Mouse (Mus musculus) liver, postnatal 0 days (tissue): ENCODE data around the gene Capns1.
A peak's percentile ranks its signal among the peaks of the same experiment; 100 is the strongest.

ENCODE experiments used
- CTCF ChIP-seq: sonication (generic); IDR thresholded peaks from 2 replicates; pipeline ENCODE4 v1.5.1; 2016; ENCODE audit warnings: antibody characterized with exemption, low read depth
- EP300 ChIP-seq: IDR thresholded peaks from 2 replicates; pipeline ENCODE4 v1.6.1; 2016; ENCODE audit warnings: antibody characterized with exemption, low read depth, mild to moderate bottlenecking

GRCm38 (mm10) chr7:30169583-30170282, 28.9 kb downstream of the Capns1 start, which contains the start of gene Zfp146:
- no peak for TF ChIP-seq CTCF
- 0 out of 2 replicates have a peak, but pooled peaks have one; percentile 9 for TF ChIP-seq EP300
